Mouse (Mus musculus) hindbrain, embryonic 11.5 days (tissue): ENCODE data around the gene Rock2. TPM values are rescaled to one million over a fixed set of nuclear protein-coding genes. Genes with fewer than 3 reads are reported as not detected.
A peak's percentile ranks its signal among the peaks of the same experiment; 100 is the strongest.

Experiments
- ATAC-seq: fragments of 200-750 bp; cut with Nextera tagmentation; 2 replicates; pipeline ENCODE4 v1.8.0; 2017; ENCODE audit warnings: mild to moderate bottlenecking, moderate TSS enrichment, moderate library complexity; ENCODE audit not compliant: low FRiP score
- DNase-seq: peaks from one replicate; pipeline ENCODE4 v3.0.0-alpha.2; 2015; ENCODE audit warnings: low spot score
- H3K27ac ChIP-seq: fragments of 300-500 bp; sonication (generic); 2 replicates; pipeline ENCODE4 v1.5.1; 2014; ENCODE audit warnings: mild to moderate bottlenecking, low read depth, low read length
- H3K27me3 ChIP-seq: fragments of 300-500 bp; sonication (generic); 2 replicates; pipeline ENCODE4 v1.6.1; 2014; ENCODE audit warnings: mild to moderate bottlenecking, low read length, moderate library complexity, mixed read lengths; ENCODE audit not compliant: control insufficient read depth, insufficient read depth
- H3K36me3 ChIP-seq: fragments of 300-500 bp; sonication (generic); 2 replicates; pipeline ENCODE4 v1.6.1; 2014; ENCODE audit warnings: mild to moderate bottlenecking, low read length, moderate library complexity, mixed read lengths; ENCODE audit not compliant: control insufficient read depth, insufficient read depth
- H3K4me1 ChIP-seq: fragments of 300-500 bp; sonication (generic); replicated peaks from 2 replicates; pipeline ENCODE4 v1.6.1; 2014; ENCODE audit warnings: low read length, mixed read lengths; ENCODE audit not compliant: control insufficient read depth, insufficient read depth
- H3K4me2 ChIP-seq: fragments of 300-500 bp; sonication (generic); replicated peaks from 2 replicates; pipeline ENCODE4 v1.6.1; 2014; ENCODE audit warnings: mild to moderate bottlenecking, low read depth, low read length
- H3K4me3 ChIP-seq: fragments of 300-500 bp; sonication (generic); 2 replicates; pipeline ENCODE4 v1.5.1; 2014; ENCODE audit warnings: low read depth, low read length
- H3K9ac ChIP-seq: fragments of 300-500 bp; sonication (generic); 2 replicates; pipeline ENCODE4 v1.6.1; 2014; ENCODE audit warnings: low read depth, low read length
- H3K9me3 ChIP-seq: fragments of 300-500 bp; sonication (generic); 2 replicates; pipeline ENCODE4 v1.6.1; 2016; ENCODE audit warnings: low read length; ENCODE audit not compliant: control insufficient read depth
- WGBS: fragments of 180-500 bp; shearing (Covaris S2); extraction: QIAGEN DNeasy Blood & Tissue Kit; methylation state at CpG from one replicate; pipeline ENCODE4 v1.1.7; 2014; 5-methylcytosine and 5-hydroxymethylcytosine counted together
- polyA plus RNA-seq: library from polyadenylated mRNA; unstranded; fragments of >200 nt; fragmentation: Nextera tagmentation; extraction: Ambion mirVana; gene quantifications from 2 replicates; pipeline ENCODE4 v1.2.1, GENCODE M21; 2014

The Rock2 gene
- polyA plus RNA-seq, 1 experiment from 2014 or later = 17.9 TPM

- no peak overlapping the region for H3K27ac ChIP-seq
- H3K4me2 ChIP-seq = no peak overlapping the region
- WGBS = 87% methylated on average over 2 of the region's 2 CpGs
- H3K9me3 ChIP-seq = no peaks in the 10 kb centered on the region
- no peak for ATAC-seq
- no peak overlapping the region for H3K4me3 ChIP-seq
- no peak overlapping the region for H3K9ac ChIP-seq
- H3K36me3 ChIP-seq = no peaks in the 10 kb centered on the region
- DNase-seq = no peak
- H3K27me3 ChIP-seq = no peaks in the 10 kb centered on the region
- no peaks in the 10 kb centered on the region for H3K4me1 ChIP-seq
Observed at GRCm38 (mm10) chr12:16927889-16928288, 33.2 kb downstream of the Rock2 start.

GRCm38 (mm10) chr12:16934423-16934822 is 39.7 kb downstream of the Rock2 start:
- no peaks in the 10 kb centered on the region for H3K36me3 ChIP-seq
- DNase-seq (no peak), ATAC-seq (no peak)
- 89% methylated on average over 1 of the region's 1 CpGs for WGBS
- H3K4me1 ChIP-seq = no peaks in the 10 kb centered on the region
- H3K4me2 ChIP-seq = no peak overlapping the region
- H3K9me3 ChIP-seq = no peaks in the 10 kb centered on the region
- no peaks in the 10 kb centered on the region for H3K27me3 ChIP-seq
- H3K9ac ChIP-seq = no peak overlapping the region
- H3K27ac ChIP-seq = no peak overlapping the region
- no peak overlapping the region for H3K4me3 ChIP-seq

GRCm38 (mm10) chr12:16941976-16942375 is 47.3 kb downstream of the Rock2 start:
- H3K4me2 ChIP-seq = no peak overlapping the region
- H3K9me3 ChIP-seq = no peaks in the 10 kb centered on the region
- no peak for DNase-seq
- no peaks in the 10 kb centered on the region for H3K36me3 ChIP-seq
- H3K27me3 ChIP-seq = no peaks in the 10 kb centered on the region
- H3K4me1 ChIP-seq = no peaks in the 10 kb centered on the region
- no peak for ATAC-seq
- no peak overlapping the region for H3K27ac ChIP-seq
- H3K4me3 ChIP-seq = no peak overlapping the region
- 82% methylated on average over 3 of the region's 3 CpGs for WGBS
- H3K9ac ChIP-seq = no peak overlapping the region

- 96% methylated on average over 6 of the region's 6 CpGs for WGBS
- H3K9ac ChIP-seq = no peak overlapping the region
- H3K36me3 ChIP-seq = no peaks in the 10 kb centered on the region
- ATAC-seq (no peak), DNase-seq (no peak)
- no peak overlapping the region for H3K4me3 ChIP-seq
- no peak overlapping the region for H3K27ac ChIP-seq
- no peaks in the 10 kb centered on the region for H3K4me1 ChIP-seq
- H3K27me3 ChIP-seq = no peaks in the 10 kb centered on the region
- no peaks in the 10 kb centered on the region for H3K9me3 ChIP-seq
- no peak overlapping the region for H3K4me2 ChIP-seq
Observed at GRCm38 (mm10) chr12:16948239-16948638, 53.5 kb downstream of the Rock2 start.

- DNase-seq (peak; percentile 41), ATAC-seq (no peak)
- no peaks in the 10 kb centered on the region for H3K9me3 ChIP-seq
- H3K4me1 ChIP-seq = no peaks in the 10 kb centered on the region
- WGBS = 69% methylated on average over 1 of the region's 1 CpGs
- H3K27me3 ChIP-seq = no peaks in the 10 kb centered on the region
- no peak overlapping the region for H3K4me3 ChIP-seq
- H3K4me2 ChIP-seq = no peak overlapping the region
- no peak overlapping the region for H3K9ac ChIP-seq
- H3K27ac ChIP-seq = no peak overlapping the region
- no peaks in the 10 kb centered on the region for H3K36me3 ChIP-seq
Observed at GRCm38 (mm10) chr12:16958851-16959250, 64.2 kb downstream of the Rock2 start.

- Histone ChIP-seq H3K4me3 (no peak overlapping the region), H3K4me2 (no peak overlapping the region), H3K4me1 (no peaks in the 10 kb centered on the region), H3K9me3 (no peaks in the 10 kb centered on the region), H3K27me3 (no peaks in the 10 kb centered on the region), H3K36me3 (no peaks in the 10 kb centered on the region), H3K9ac (no peak overlapping the region), H3K27ac (no peak overlapping the region)
- WGBS = 81% methylated on average over 2 of the region's 2 CpGs
- no peak for ATAC-seq
- DNase-seq = no peak
Observed at GRCm38 (mm10) chr12:16963354-16963753, 68.7 kb downstream of the Rock2 start.

- Histone ChIP-seq H3K9me3 (no peaks in the 10 kb centered on the region), H3K4me1 (no peaks in the 10 kb centered on the region), H3K36me3 (no peaks in the 10 kb centered on the region), H3K27me3 (no peaks in the 10 kb centered on the region), H3K27ac (no peak overlapping the region), H3K9ac (no peak overlapping the region), H3K4me3 (no peak overlapping the region), H3K4me2 (no peak overlapping the region)
- whole genome bisulfite sequencing = 94% methylated on average over 2 of the region's 2 CpGs
- DNase-seq (no peak), ATAC-seq (no peak)
Observed at GRCm38 (mm10) chr12:16966811-16967210, 72.1 kb downstream of the Rock2 start.

GRCm38 (mm10) chr12:16977120-16977519 is 82.4 kb downstream of the Rock2 start:
- Histone ChIP-seq H3K9me3 (no peaks in the 10 kb centered on the region), H3K4me2 (no peak overlapping the region), H3K36me3 (peaks cover 13% of the 10 kb centered on the region; the same call in 1 of the 2 replicates), H3K4me3 (no peak overlapping the region), H3K27me3 (no peaks in the 10 kb centered on the region), H3K27ac (no peak overlapping the region), H3K4me1 (no peaks in the 10 kb centered on the region), H3K9ac (no peak overlapping the region)
- DNase-seq = no peak
- ATAC-seq = no peak

GRCm38 (mm10) chr12:16985778-16986177 is 91.1 kb downstream of the Rock2 start:
- no peaks in the 10 kb centered on the region for H3K27me3 ChIP-seq
- no peak overlapping the region for H3K4me2 ChIP-seq
- DNase-seq = no peak
- H3K36me3 ChIP-seq = no peaks in the 10 kb centered on the region
- no peak overlapping the region for H3K27ac ChIP-seq
- no peaks in the 10 kb centered on the region for H3K4me1 ChIP-seq
- no peak overlapping the region for H3K4me3 ChIP-seq
- 95% methylated on average over 1 of the region's 1 CpGs for WGBS
- H3K9me3 ChIP-seq = no peaks in the 10 kb centered on the region
- H3K9ac ChIP-seq = no peak overlapping the region
- no peak for ATAC-seq
